Mouse (Mus musculus) gastrocnemius, postnatal 4 days (tissue): Measurements from ENCODE around the gene Slc35a5. TPM values are rescaled to one million over a fixed set of nuclear protein-coding genes. Genes with fewer than 3 reads are reported as not detected.

ENCODE experiments used
- DNase-seq, 2 experiments: peaks; one replicate each; pipeline ENCODE4 v3.0.0; 2021 to 2022; ENCODE audit warnings: low spot score in 2 of 2, mixed read lengths in 2 of 2
- total RNA-seq, 2 experiments: library from RNA; stranded (reverse); gene quantifications; 2 replicates each; pipeline ENCODE4 v1.2.3; 2021

Slc35a5 gene
- total RNA-seq, 2 experiments from 2014 or later = 11.0 to 13.2 TPM

DNA sequence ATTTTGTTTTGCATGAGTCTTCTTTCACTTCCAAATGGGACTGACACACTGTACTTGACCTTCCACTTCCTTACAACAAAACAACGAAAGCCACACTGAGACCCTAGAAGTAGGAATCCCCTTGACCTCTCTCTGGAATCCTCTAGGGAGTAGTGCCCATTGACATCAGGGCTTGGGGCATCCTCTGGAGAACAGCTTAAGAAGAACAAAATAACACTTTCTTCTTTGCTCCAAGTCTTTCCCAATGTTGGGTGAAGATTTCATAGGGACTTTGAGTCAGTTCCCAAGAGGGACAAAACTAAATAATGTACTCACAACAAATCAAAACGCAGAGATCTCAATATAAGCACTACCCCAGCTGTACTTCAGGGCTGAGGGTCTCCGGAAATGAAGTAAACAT lies 39.7 kb downstream of the Slc35a5 start:
- DNase-seq = no peak

DNA sequence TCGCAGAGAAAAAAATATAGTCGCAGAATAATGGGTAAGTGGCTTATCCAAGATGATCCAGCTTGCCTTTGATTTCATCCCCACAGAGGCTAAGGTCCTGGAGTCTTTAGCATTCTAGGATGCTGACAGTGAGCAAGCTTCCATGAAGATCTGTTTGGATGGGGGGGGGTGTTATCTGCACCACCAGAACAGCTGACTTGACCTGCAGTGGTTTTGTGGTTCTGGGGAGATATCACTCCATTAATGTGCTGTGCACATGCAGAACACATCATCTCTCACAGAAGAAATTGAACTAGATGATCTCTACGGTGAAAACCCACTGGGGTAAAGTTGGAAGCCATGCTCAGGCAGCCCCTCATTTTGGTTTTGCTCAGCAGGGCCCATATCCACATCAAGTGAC lies 41.3 kb downstream of the Slc35a5 start:
- DNase-seq = no peak

DNA sequence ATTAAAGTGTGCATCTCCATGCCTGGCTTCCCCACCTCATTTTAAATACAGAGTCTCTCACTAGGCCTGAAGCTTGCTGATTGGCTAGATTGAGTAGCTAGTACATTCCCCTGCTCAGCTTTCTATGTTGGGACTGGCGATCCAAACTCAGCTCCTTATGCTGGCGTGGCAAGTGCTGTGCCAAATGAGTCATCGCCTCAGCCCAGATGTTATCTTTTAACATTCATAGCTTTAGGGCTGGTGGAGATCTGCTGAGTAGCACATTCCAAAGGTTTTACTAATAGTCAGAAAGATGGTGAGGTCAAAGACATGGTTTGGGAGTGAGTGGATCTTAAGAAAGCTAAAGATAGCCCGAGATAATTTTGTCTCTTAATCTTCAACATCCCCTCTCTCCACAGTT lies 48.0 kb downstream of the Slc35a5 start:
- peak in 1 of 2 experiments; percentile 47 for DNase-seq

GRCm38 (mm10) chr16:45108203-45108878 lies 50.2 kb downstream of the Slc35a5 start:
- DNase-seq = no peak

GRCm38 (mm10) chr16:45104993-45105392 lies 53.5 kb downstream of the Slc35a5 start:
- no peak for DNase-seq

- no peak for DNase-seq
Observed at GRCm38 (mm10) chr16:45100892-45101291, 57.6 kb downstream of the Slc35a5 start.

DNA sequence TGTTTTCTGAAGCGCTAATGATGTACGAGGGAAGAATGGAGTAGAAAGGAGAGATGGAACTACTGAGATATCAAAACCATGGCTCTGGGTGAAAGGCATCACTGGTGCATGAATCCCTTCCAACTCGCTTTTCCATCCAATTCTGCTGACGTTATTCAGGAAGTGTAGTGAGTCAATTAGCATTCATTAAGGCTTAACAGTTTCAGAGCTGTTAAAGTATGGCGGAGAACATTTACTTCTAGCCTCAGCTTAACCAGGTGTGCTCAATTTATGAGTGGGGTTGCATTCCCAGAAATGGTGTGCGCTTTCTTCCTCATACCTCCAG lies 59.7 kb downstream of the Slc35a5 start:
- no peak for DNase-seq

GRCm38 (mm10) chr16:45098186-45098885 lies 60.2 kb downstream of the Slc35a5 start:
- DNase-seq = no peak

DNA sequence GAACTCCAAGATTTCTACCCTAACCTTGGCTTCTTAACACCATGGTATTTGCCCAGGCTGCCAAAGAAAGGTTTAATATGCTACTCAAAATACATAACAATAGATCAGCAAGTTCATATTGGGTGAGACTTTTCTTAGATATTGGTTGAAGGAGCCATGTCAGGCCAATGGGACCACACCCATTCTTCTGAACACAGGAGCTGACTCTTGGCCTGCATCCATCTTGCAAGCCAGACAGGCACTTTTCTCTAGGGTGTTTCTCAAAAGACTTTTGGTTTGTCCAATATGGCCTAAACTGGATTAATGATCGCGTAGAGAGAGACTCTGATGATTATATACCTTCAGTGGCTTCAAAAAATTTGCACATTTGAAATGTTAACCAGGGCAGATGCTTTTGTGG lies 61.0 kb downstream of the Slc35a5 start:
- DNase-seq = no peak

- DNase-seq = no peak
Observed at GRCm38 (mm10) chr16:45095561-45096482, 62.7 kb downstream of the Slc35a5 start.

DNA sequence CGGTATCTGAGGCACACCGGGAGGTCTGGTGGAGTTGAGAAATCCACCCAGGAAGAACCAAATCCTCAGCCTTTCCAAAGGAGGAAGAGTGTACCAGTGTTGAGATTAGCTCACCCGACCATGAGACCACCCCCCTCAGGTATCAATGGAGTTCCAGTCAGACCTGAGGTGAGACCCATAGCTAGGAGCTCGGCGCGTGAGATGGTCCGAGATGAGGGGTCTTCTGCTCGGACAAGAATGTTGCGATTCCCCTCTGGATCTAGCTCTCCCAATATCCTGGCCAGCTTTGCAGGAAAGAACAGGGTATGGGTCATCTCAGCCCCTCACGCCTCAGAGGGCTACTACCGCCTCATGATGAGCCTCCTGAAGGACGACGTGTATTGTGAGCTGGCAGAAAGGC lies 63.5 kb downstream of the Slc35a5 start:
- DNase-seq = no peak

DNA sequence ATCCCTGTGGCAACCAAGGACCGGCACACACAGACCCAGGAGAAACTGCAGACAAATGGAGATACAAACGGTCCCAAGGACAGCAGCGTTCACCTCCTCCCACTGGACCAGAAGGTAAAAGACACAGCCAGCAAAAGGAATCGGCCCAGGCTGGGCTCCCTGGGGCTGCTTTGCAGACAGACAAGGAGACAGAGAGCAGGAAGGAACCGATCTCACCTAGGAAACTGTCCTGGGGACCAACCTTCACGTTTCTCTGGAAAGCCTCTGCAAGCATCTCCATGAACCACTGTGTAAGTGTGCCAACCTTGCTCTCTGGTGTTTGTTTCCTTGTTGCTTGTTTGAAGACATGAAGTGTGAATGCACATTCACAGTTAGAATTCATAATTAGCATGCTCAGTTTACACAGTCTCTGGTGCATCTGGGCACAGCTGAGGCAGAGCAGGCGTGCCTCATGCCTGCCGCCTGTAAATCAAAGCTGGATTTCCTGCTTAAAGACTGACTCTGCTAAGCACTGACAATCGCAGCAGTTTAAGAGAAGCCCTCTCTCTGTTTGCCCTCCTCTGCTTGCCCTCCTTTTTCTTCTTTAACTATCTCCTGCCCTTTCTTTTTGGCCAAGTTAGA lies 64.3 kb downstream of the Slc35a5 start:
- peak in 1 of 2 experiments; percentile 24 for DNase-seq

GRCm38 (mm10) chr16:45093137-45093731 lies 65.3 kb downstream of the Slc35a5 start, which contains the start of gene Ccdc80:
Gene Ccdc80 (plus strand): TSS chr16:45093402.
- DNase-seq = peak in 1 of 2 experiments; percentile 50

DNA sequence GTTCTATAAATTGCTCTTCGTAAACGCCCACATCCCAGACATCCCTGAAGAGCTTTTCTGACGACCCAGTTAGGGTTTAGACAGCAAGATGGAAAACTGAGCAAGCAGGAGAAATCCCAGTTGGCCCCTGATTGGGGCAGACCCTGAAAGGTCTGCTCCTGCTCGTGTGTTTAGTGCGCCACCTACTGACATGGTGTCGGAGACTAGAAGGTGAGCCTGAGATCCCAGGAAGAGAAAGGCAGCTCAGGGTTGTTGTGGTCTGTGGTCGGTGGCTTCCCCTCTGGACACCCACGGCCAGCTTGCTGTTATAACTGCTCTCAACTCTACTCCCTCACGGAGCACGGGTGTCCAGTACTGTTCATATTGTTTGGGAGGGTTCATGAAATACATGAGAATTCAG lies 68.5 kb downstream of the Slc35a5 start:
- peak; percentile 41 to 79 for DNase-seq

Other genes starting within 250 kb of the Slc35a5 start
- 1 to 10 TPM; 1.6 to 2.0 TPM for gene Cd200r3, start 215.0 kb downstream of the Slc35a5 start, total RNA-seq
- 100 to 1,000 TPM; 163 to 171 TPM for gene Ccdc80, start 65.3 kb downstream of the Slc35a5 start, total RNA-seq
- 10 to 100 TPM; 26.8 to 33.2 TPM for gene Atg3, start 79 bp upstream of the Slc35a5 start, total RNA-seq
- gene Btla, start 65.6 kb upstream of the Slc35a5 start, total RNA-seq = under 1 TPM; 0.16 to 0.44 TPM